Mouse (Mus musculus) cerebellum, adult 18-20 months (tissue): ENCODE results near the gene Gnb5.
A peak's percentile ranks its signal among the peaks of the same experiment; 100 is the strongest.

Source experiments
- DNase-seq, 2 experiments: peaks; one replicate each; pipeline ENCODE4 v3.0.0; 2021

The Gnb5 gene

GRCm38 (mm10) chr9:75306126-75306898, at the start of gene Gnb5:
Gene Gnb5 (plus strand): TSS chr9:75306288.
- DNase-seq = peak; percentile 89 to 91

GRCm38 (mm10) chr9:75258792-75259191, 47.3 kb upstream of the Gnb5 start:
- DNase-seq = no peak

- DNase-seq = no peak
Measured at GRCm38 (mm10) chr9:75259656-75260055, 46.4 kb upstream of the Gnb5 start.

- DNase-seq = no peak
Measured at GRCm38 (mm10) chr9:75261332-75261872, 44.7 kb upstream of the Gnb5 start.

GRCm38 (mm10) chr9:75262235-75262826, 43.8 kb upstream of the Gnb5 start:
- DNase-seq = no peak

GRCm38 (mm10) chr9:75264008-75264718, 41.9 kb upstream of the Gnb5 start:
- no peak for DNase-seq

GRCm38 (mm10) chr9:75267147-75267546, 38.9 kb upstream of the Gnb5 start:
- DNase-seq = no peak

GRCm38 (mm10) chr9:75270382-75270781, 35.7 kb upstream of the Gnb5 start:
- DNase-seq = no peak

- DNase-seq = no peak
Measured at GRCm38 (mm10) chr9:75271539-75271938, 34.5 kb upstream of the Gnb5 start.

GRCm38 (mm10) chr9:75273646-75274045, 32.4 kb upstream of the Gnb5 start:
- no peak for DNase-seq

- no peak for DNase-seq
Measured at GRCm38 (mm10) chr9:75274486-75274885, 31.6 kb upstream of the Gnb5 start.

- no peak for DNase-seq
Measured at GRCm38 (mm10) chr9:75275051-75275450, 31.0 kb upstream of the Gnb5 start.

GRCm38 (mm10) chr9:75280814-75281213, 25.3 kb upstream of the Gnb5 start:
- peak; percentile 64 to 66 for DNase-seq

GRCm38 (mm10) chr9:75282179-75282578, 23.9 kb upstream of the Gnb5 start:
- DNase-seq = no peak

- peak; percentile 78 to 83 for DNase-seq
Measured at GRCm38 (mm10) chr9:75282830-75283229, 23.3 kb upstream of the Gnb5 start.

GRCm38 (mm10) chr9:75283636-75284035, 22.5 kb upstream of the Gnb5 start:
- peak; percentile 77 for DNase-seq

GRCm38 (mm10) chr9:75285363-75285762, 20.7 kb upstream of the Gnb5 start:
- no peak for DNase-seq

GRCm38 (mm10) chr9:75287636-75288035, 18.5 kb upstream of the Gnb5 start:
- DNase-seq = no peak

GRCm38 (mm10) chr9:75289545-75289944, 16.5 kb upstream of the Gnb5 start:
- DNase-seq = peak; percentile 57 to 59

- DNase-seq = no peak
Measured at GRCm38 (mm10) chr9:75299342-75299741, 6.7 kb upstream of the Gnb5 start.

- DNase-seq = no peak
Measured at GRCm38 (mm10) chr9:75303033-75303432, 3.1 kb upstream of the Gnb5 start.

GRCm38 (mm10) chr9:75303701-75304261, 2.3 kb upstream of the Gnb5 start:
- peak; percentile 52 to 55 for DNase-seq

- no peak for DNase-seq
Measured at GRCm38 (mm10) chr9:75304286-75304685, 1.8 kb upstream of the Gnb5 start.
